Mouse (Mus musculus): ENCODE data around the gene Ppp2r5b.

DNA sequence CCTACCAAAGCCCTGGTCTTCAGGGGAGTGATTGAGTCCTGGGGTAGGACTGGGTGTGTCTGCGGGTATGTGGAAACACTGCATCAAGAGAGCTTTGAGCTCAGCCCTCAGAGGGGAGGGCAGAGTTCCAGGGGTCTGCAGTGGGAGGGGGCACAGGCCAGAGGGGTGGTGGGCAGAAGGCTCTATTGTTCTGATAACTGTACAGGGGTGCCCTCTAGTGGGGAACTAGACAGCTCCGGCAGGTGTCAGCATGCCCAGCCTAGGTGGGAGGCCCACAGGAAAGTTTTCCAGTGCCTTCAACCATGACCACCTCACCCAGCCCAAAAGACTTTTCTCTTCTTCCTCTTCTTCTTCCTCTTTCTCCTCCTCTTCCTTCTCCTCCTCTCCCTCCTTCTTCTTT is 24.8 kb upstream of the Ppp2r5b start:
- TF ChIP-seq CTCF (IDR thresholded peaks at IDR 0.05; ENCODE audit: insufficient read depth, low read length): peak; percentile 41; the same call in 1 of the 2 replicates
- no peak for TF ChIP-seq POLR2A (IDR thresholded peaks at IDR 0.05; ENCODE audit: borderline replicate concordance, extremely low read depth, low read depth, low read length)

All from lung, adult 2 months (tissue).